Mouse (Mus musculus) limb, embryonic 14.5 days (tissue): Measurements from ENCODE around the gene Stub1. TPM values are rescaled to one million over a fixed set of nuclear protein-coding genes. Genes with fewer than 3 reads are reported as not detected.

ENCODE experiments used
- ATAC-seq: fragments of 200-750 bp; cut with Nextera tagmentation; 2 replicates; pipeline ENCODE4 v1.8.0; 2017; ENCODE audit warnings: low read depth, moderate number of reproducible peaks, moderate TSS enrichment; ENCODE audit not compliant: low FRiP score
- DNase-seq: peaks from one replicate; pipeline ENCODE4 v3.0.0-alpha.2; 2015; ENCODE audit warnings: low spot score
- H3K27ac ChIP-seq: fragments of 300-500 bp; sonication (generic); replicated peaks from 2 replicates; pipeline ENCODE4 v1.5.1; 2014; ENCODE audit warnings: low read depth, mild to moderate bottlenecking, low read length, moderate library complexity, mixed read lengths
- H3K27me3 ChIP-seq: fragments of 300-500 bp; sonication (generic); 2 replicates; pipeline ENCODE4 v1.6.1; 2014; ENCODE audit warnings: low read length, mixed read lengths; ENCODE audit not compliant: control insufficient read depth, insufficient read depth
- H3K36me3 ChIP-seq: fragments of 300-500 bp; sonication (generic); 2 replicates; pipeline ENCODE4 v1.6.1; 2014; ENCODE audit warnings: mild to moderate bottlenecking, low read length, moderate library complexity, mixed read lengths; ENCODE audit not compliant: control insufficient read depth, insufficient read depth
- H3K4me1 ChIP-seq: fragments of 300-500 bp; sonication (generic); 2 replicates; pipeline ENCODE4 v1.6.1; 2014; ENCODE audit warnings: antibody characterized with exemption, low read length, mixed read lengths; ENCODE audit not compliant: control insufficient read depth, insufficient read depth
- H3K4me2 ChIP-seq: fragments of 300-500 bp; sonication (generic); replicated peaks from 2 replicates; pipeline ENCODE4 v1.6.1; 2014; ENCODE audit warnings: low read depth, mild to moderate bottlenecking, low read length, moderate library complexity; ENCODE audit not compliant: severe bottlenecking
- H3K4me3 ChIP-seq: fragments of 300-500 bp; sonication (generic); replicated peaks from 2 replicates; pipeline ENCODE4 v1.5.1; 2014; ENCODE audit warnings: low read length
- H3K9ac ChIP-seq: fragments of 300-500 bp; sonication (generic); 2 replicates; pipeline ENCODE4 v1.6.1; 2014; ENCODE audit warnings: mild to moderate bottlenecking, low read depth, low read length, moderate library complexity; ENCODE audit not compliant: severe bottlenecking
- H3K9me3 ChIP-seq: fragments of 300-500 bp; sonication (generic); 2 replicates; pipeline ENCODE4 v1.6.1; 2016; ENCODE audit warnings: low read length; ENCODE audit not compliant: control insufficient read depth
- POLR2A ChIP-seq: fragments of 200-500 bp; IDR thresholded peaks from 2 replicates; pipeline ENCODE4 v1.8.0; 2012; ENCODE audit warnings: inconsistent platforms, mild to moderate bottlenecking, moderate library complexity, borderline replicate concordance; ENCODE audit not compliant: insufficient read depth, insufficient read length; ENCODE audit errors: extremely low read depth
- WGBS: fragments of 180-500 bp; shearing (Covaris S2); extraction: QIAGEN DNeasy Blood & Tissue Kit; methylation state at CpG from one replicate; pipeline ENCODE4 v1.1.7; 2014; 5-methylcytosine and 5-hydroxymethylcytosine counted together
- polyA plus RNA-seq, 2 experiments: library from polyadenylated mRNA; depleted of rRNA in 1 of 2; stranded (reverse) in 1 of 2; unstranded in 1 of 2; fragments of >200 nt; fragmentation: Nextera tagmentation in 1 of 2; extraction: Ambion mirVana in 1 of 2; gene quantifications; 2 replicates each; pipeline versions ENCODE4 v1.2.1 to v1.2.3; 2012 to 2014

Gene Stub1
- polyA plus RNA-seq, 2 experiments: 338 to 350 TPM

DNA sequence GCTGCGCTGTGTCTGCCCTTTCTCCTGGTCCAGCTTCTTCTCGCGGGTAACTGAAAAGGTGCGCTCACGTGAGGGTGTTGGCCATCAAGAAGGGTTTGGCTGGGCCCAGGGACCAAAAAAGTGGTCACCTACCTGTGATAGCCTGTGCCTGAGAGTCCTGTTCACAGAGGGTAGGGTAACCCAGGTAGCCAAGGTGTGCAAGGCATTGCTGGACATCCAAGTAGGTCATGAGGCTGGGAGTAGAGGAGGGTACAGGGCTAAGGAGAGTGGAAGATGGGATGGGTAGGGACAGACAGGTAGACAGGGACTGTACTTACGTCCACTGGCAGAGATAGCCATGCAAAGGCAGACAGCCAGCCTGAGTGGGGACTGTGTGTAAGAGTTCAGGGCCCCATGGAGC is 7.3 kb upstream of the Stub1 start:
- Histone ChIP-seq H3K9me3 (no peaks in the 10 kb centered on the region), H3K27ac (no peak overlapping the region), H3K4me2 (no peak overlapping the region), H3K4me3 (no peak overlapping the region), H3K4me1 (peaks cover 28% of the 10 kb centered on the region; the same call in 1 of the 2 replicates), H3K9ac (no peak overlapping the region), H3K27me3 (no peaks in the 10 kb centered on the region), H3K36me3 (peaks cover 50% of the 10 kb centered on the region)
- TF ChIP-seq POLR2A: no peak
- 94% methylated on average over 6 of the region's 6 CpGs for WGBS
- DNase-seq (no peak), ATAC-seq (no peak)

DNA sequence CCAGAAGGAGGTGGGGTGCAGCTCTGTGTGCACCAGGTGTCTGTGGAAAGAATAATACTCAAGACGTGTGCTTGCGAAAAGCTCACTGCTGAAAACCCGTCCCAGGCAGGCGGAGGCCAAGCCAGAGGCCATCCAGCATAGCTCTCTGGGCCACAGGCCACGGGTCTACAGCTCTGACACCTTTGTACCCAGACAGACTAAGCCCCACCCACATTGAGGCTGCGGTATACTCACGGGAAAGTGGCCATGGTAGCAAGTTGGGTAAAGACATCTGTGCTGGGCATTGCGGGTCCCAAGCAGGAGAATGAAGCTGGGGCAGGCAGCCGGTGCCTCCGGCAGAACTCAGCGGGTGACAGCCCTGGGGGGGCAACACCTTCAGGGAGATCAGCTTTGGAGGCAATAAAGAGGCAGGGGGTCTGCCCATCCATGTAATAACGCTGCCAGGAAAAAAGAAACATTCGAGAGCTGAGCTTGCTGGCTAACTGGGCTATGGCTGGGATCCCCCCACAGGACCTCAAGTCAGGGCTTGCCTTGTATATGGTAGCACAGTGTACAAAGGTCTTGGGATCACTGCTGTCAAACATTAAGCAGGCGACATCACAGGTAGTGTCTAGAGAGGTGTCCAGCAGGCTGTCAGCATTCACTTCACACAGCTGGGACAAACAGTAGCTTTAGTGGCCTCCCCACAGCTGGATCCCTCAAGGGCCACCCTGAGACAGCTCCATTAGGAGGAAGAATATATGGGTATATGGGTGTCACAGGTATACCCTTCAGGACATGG is 6.4 kb upstream of the Stub1 start:
- no peak for TF ChIP-seq POLR2A
- ATAC-seq (no peak), DNase-seq (no peak)
- Histone ChIP-seq H3K9me3 (no peaks in the 10 kb centered on the region), H3K36me3 (peaks cover 55% of the 10 kb centered on the region), H3K4me2 (no peak overlapping the region), H3K27ac (no peak overlapping the region), H3K4me3 (no peak overlapping the region), H3K4me1 (peaks cover 32% of the 10 kb centered on the region), H3K9ac (no peak overlapping the region), H3K27me3 (no peaks in the 10 kb centered on the region)
- WGBS: 80% methylated on average over 14 of the region's 14 CpGs

- Histone ChIP-seq H3K27ac (no peak overlapping the region), H3K4me1 (peaks cover 38% of the 10 kb centered on the region), H3K4me2 (no peak overlapping the region), H3K36me3 (peaks cover 56% of the 10 kb centered on the region), H3K27me3 (no peaks in the 10 kb centered on the region), H3K9me3 (no peaks in the 10 kb centered on the region), H3K4me3 (no peak overlapping the region), H3K9ac (no peak overlapping the region)
- 93% methylated on average over 4 of the region's 4 CpGs for WGBS
- ATAC-seq (no peak), DNase-seq (no peak)
- TF ChIP-seq POLR2A: no peak
Measured at GRCm38 (mm10) chr17:25838904-25839303, 5.7 kb upstream of the Stub1 start.

- no peak for TF ChIP-seq POLR2A
- Histone ChIP-seq H3K4me2 (peak overlapping the region; percentile 75; the same call in 1 of the 2 replicates), H3K9ac (peak overlapping the region; percentile 8; the same call in 1 of the 2 replicates), H3K27ac (no peak overlapping the region; the same call in 1 of the 2 replicates), H3K27me3 (no peaks in the 10 kb centered on the region), H3K4me1 (peaks cover 34% of the 10 kb centered on the region), H3K4me3 (peak overlapping the region; percentile 34; the same call in 1 of the 2 replicates), H3K9me3 (no peaks in the 10 kb centered on the region), H3K36me3 (peaks cover 56% of the 10 kb centered on the region)
- WGBS: 47% methylated on average over 3 of the region's 3 CpGs
- DNase-seq (no peak), ATAC-seq (no peak)
Measured at GRCm38 (mm10) chr17:25837533-25837932, 4.3 kb upstream of the Stub1 start.

GRCm38 (mm10) chr17:25837076-25837410 is 3.8 kb upstream of the Stub1 start, which contains the start of gene Rhbdl1:
Gene Rhbdl1, minus strand, starts transcription at chr17:25837295.
- ATAC-seq (peak; percentile 6), DNase-seq (no peak)
- Histone ChIP-seq H3K4me1 (peaks cover 35% of the 10 kb centered on the region), H3K27ac (no peak within 1 kb of the TSS; the same call in 1 of the 2 replicates), H3K36me3 (peaks cover 51% of the 10 kb centered on the region), H3K9ac (peak within 1 kb of the TSS; percentile 53), H3K4me3 (peak within 1 kb of the TSS; percentile 34), H3K9me3 (no peaks in the 10 kb centered on the region), H3K27me3 (no peaks in the 10 kb centered on the region), H3K4me2 (peak within 1 kb of the TSS; percentile 75)
- no peak for TF ChIP-seq POLR2A
- WGBS: 0% methylated on average over 6 of the region's 29 CpGs
